Mouse (Mus musculus) retina, adult 2 months (tissue): ENCODE measurements around the gene Chaf1b.
A peak's percentile ranks its signal among the peaks of the same experiment; 100 is the strongest.

ENCODE experiments used
- DNase-seq: peaks from one replicate; pipeline ENCODE4 v3.0.0-alpha.2; 2012; ENCODE audit warnings: low read depth, low spot score

The Chaf1b gene

GRCm38 (mm10) chr16:93912808-93913207, 29.1 kb downstream of the Chaf1b start:
- DNase-seq, result no peak

- DNase-seq, result no peak
Measured at GRCm38 (mm10) chr16:93913881-93914576, 30.3 kb downstream of the Chaf1b start.

- DNase-seq, result no peak
Measured at GRCm38 (mm10) chr16:93915338-93915849, 31.7 kb downstream of the Chaf1b start.

GRCm38 (mm10) chr16:93917712-93918678, 34.3 kb downstream of the Chaf1b start:
- peak; percentile 69 for DNase-seq

- DNase-seq, result no peak
Measured at GRCm38 (mm10) chr16:93918679-93919060, 35.0 kb downstream of the Chaf1b start.

GRCm38 (mm10) chr16:93919189-93919588, 35.5 kb downstream of the Chaf1b start:
- no peak for DNase-seq

GRCm38 (mm10) chr16:93920673-93921072, 37.0 kb downstream of the Chaf1b start:
- no peak for DNase-seq

GRCm38 (mm10) chr16:93922835-93923389, 39.2 kb downstream of the Chaf1b start:
- DNase-seq, result no peak

GRCm38 (mm10) chr16:93923788-93924187, 40.1 kb downstream of the Chaf1b start:
- no peak for DNase-seq

GRCm38 (mm10) chr16:93925684-93926247, 42.1 kb downstream of the Chaf1b start:
- DNase-seq, result no peak

- no peak for DNase-seq
Measured at GRCm38 (mm10) chr16:93929370-93930032, 45.8 kb downstream of the Chaf1b start.

GRCm38 (mm10) chr16:93932185-93933168, 48.8 kb downstream of the Chaf1b start:
- DNase-seq, result no peak

GRCm38 (mm10) chr16:93934588-93934987, 50.9 kb downstream of the Chaf1b start:
- no peak for DNase-seq

- no peak for DNase-seq
Measured at GRCm38 (mm10) chr16:93935009-93935408, 51.3 kb downstream of the Chaf1b start.

- DNase-seq, result peak; percentile 23
Measured at GRCm38 (mm10) chr16:93938400-93938846, 54.7 kb downstream of the Chaf1b start.

GRCm38 (mm10) chr16:93939961-93940360, 56.3 kb downstream of the Chaf1b start:
- DNase-seq, result no peak

- DNase-seq, result no peak
Measured at GRCm38 (mm10) chr16:93941781-93942567, 58.3 kb downstream of the Chaf1b start.

- no peak for DNase-seq
Measured at GRCm38 (mm10) chr16:93942796-93943502, 59.2 kb downstream of the Chaf1b start.
